In the genomic region with DNA sequence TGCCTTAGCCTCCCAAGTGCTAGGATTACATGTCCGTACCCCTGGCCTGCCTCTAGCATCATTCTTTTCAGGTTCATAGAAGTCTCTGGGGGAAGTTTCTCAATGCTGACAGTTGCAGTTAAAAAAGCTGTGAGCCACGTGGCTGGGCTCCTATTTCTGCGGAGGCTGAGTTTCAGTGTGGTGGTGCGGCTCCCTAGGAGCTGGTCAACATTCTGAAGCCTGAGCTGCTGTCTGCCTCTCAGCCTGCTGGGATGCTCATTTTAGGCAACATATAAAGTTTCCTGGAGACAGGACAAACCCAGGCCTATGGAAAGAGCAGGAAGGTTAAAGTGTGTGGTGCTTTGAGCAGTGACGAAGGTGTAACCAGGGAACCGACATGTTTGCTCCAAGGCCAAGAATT, we compare ENCODE assay signal across 30 mouse cellular contexts. TPM values are rescaled to one million over a fixed set of nuclear protein-coding genes. Genes with fewer than 3 reads are reported as not detected.
A peak's percentile ranks its signal among the peaks of the same experiment; 100 is the strongest.
DNase-seq lines count a peak whose midpoint lies in the region; ATAC-seq lines count a peak whose summit lies in the region.
"Had no signal": no experiment of that assay in that cellular context is flagged by ENCODE, and none has a peak within 500 bp of the region (broad histone marks: within the 10 kb centered on the region; RNA-seq: fewer than 3 reads in every experiment).

No protein-coding gene starts in this region.

- H3K27ac ChIP-seq in kidney, embryonic 15.5 days, result 0 out of 2 replicates have a peak overlapping the region, but pooled peaks have one; percentile 6
- H3K27ac ChIP-seq in hindbrain, embryonic 12.5 days, result no peak overlapping the region
- H3K27ac ChIP-seq: embryonic facial prominence, embryonic 12.5 days; embryonic facial prominence, embryonic 15.5 days; heart, adult 2 months; heart, embryonic 10.5 days; heart, embryonic 13.5 days; hindbrain, embryonic 15.5 days had no signal

- no peak overlapping the region for H3K4me2 ChIP-seq in kidney, embryonic 15.5 days
- no peak overlapping the region for H3K4me2 ChIP-seq in hindbrain, embryonic 12.5 days (replicated peaks)
- H3K4me2 ChIP-seq: embryonic facial prominence, embryonic 12.5 days; embryonic facial prominence, embryonic 15.5 days; heart, embryonic 13.5 days; hindbrain, embryonic 15.5 days had no signal

- H3K27me3 ChIP-seq in kidney, embryonic 15.5 days, result no peaks in the 10 kb centered on the region
- H3K27me3 ChIP-seq in hindbrain, embryonic 12.5 days, result peaks cover 4% of the 10 kb centered on the region; the same call in 1 of the 2 replicates
- H3K27me3 ChIP-seq: CH12.LX; embryonic facial prominence, embryonic 12.5 days; embryonic facial prominence, embryonic 15.5 days; heart, embryonic 13.5 days; hindbrain, embryonic 15.5 days had no signal

- ATAC-seq in kidney, embryonic 15.5 days (replicated peaks; ENCODE audit: low FRiP score), result no peak
- no peak for ATAC-seq in hindbrain, embryonic 12.5 days (ENCODE audit: low FRiP score)
- ATAC-seq: forebrain, embryonic 14.5 days; forebrain, postnatal 0 days; intestine, postnatal 0 days had no signal

- H3K9me3 ChIP-seq in kidney, embryonic 15.5 days (replicated peaks), result no peaks in the 10 kb centered on the region
- H3K9me3 ChIP-seq in hindbrain, embryonic 12.5 days (replicated peaks), result no peaks in the 10 kb centered on the region
- H3K9me3 ChIP-seq: embryonic facial prominence, embryonic 12.5 days; embryonic facial prominence, embryonic 15.5 days; G1E; heart, embryonic 10.5 days; heart, embryonic 13.5 days; hindbrain, embryonic 15.5 days had no signal

- H3K4me1 ChIP-seq in kidney, embryonic 15.5 days, result peaks cover 21% of the 10 kb centered on the region
- H3K4me1 ChIP-seq in hindbrain, embryonic 12.5 days, result peaks cover 7% of the 10 kb centered on the region; the same call in 1 of the 2 replicates
- H3K4me1 ChIP-seq: embryonic facial prominence, embryonic 15.5 days; hindbrain, embryonic 15.5 days had no signal

- DNase-seq in gastrocnemius, adult 18-20 months (ENCODE audit: low spot score), result peak; percentile 73
- DNase-seq in gastrocnemius, postnatal 4 days (ENCODE audit: low spot score in 2 of 2), result no peak
- DNase-seq in kidney, postnatal 10 days, result no peak
- peak; percentile 30 for DNase-seq in NIH3T3 (ENCODE audit: low read depth)
- DNase-seq: adrenal gland, adult 2 months; adrenal gland, postnatal 14 days; B cell, adult 2 months; cerebellum, adult 11 months; cerebellum, adult 2 months; cerebellum, adult 9-11 months; cerebellum, postnatal 25 days; forebrain, postnatal 0 days; heart, adult 2 months; heart, postnatal 14 days; heart, postnatal 4 days had no signal

- no peak overlapping the region for H3K9ac ChIP-seq in kidney, embryonic 15.5 days
- H3K9ac ChIP-seq in hindbrain, embryonic 12.5 days, result no peak overlapping the region
- H3K9ac ChIP-seq: embryonic facial prominence, embryonic 12.5 days; embryonic facial prominence, embryonic 15.5 days; forebrain, postnatal 0 days; heart, embryonic 13.5 days; hindbrain, embryonic 15.5 days had no signal

- peaks cover 26% of the 10 kb centered on the region for H3K36me3 ChIP-seq in kidney, embryonic 15.5 days
- H3K36me3 ChIP-seq in hindbrain, embryonic 12.5 days, result peaks cover 13% of the 10 kb centered on the region
- H3K36me3 ChIP-seq: hindbrain, embryonic 15.5 days had no signal

- H3K4me3 ChIP-seq in kidney, embryonic 15.5 days (replicated peaks), result no peak overlapping the region
- H3K4me3 ChIP-seq in hindbrain, embryonic 12.5 days, result no peak overlapping the region
- H3K4me3 ChIP-seq: embryonic facial prominence, embryonic 12.5 days; embryonic facial prominence, embryonic 15.5 days; heart, adult 2 months; heart, embryonic 10.5 days; heart, embryonic 13.5 days; hindbrain, embryonic 15.5 days had no signal

- 55% methylated on average over 6 of the region's 6 CpGs for WGBS in kidney, embryonic 15.5 days
- WGBS in hindbrain, embryonic 12.5 days, result 76% methylated on average over 6 of the region's 6 CpGs

RNA-seq across cellular contexts. Expression of gene Mylk2, which starts 12.1 kb away (rescaled TPM):
- 100 to 1,000 TPM; 671 to 798 TPM for total RNA-seq in gastrocnemius, adult 18-20 months (2021)
- total RNA-seq in gastrocnemius, postnatal 4 days (2021), result 100 to 1,000 TPM in 1 of 2 experiments, 10 to 100 TPM in 1; 95.7 to 138 TPM
- 0.43 and 0.77 TPM in 2 replicates for polyA plus RNA-seq in kidney, embryonic 15.5 days (2015; fragmentation: Nextera tagmentation; extraction: Ambion mirVana)
- 0.10 TPM in 1 of 2 replicates, not detected in the other for polyA plus RNA-seq in hindbrain, embryonic 12.5 days (2016; fragmentation: Nextera tagmentation; extraction: Ambion mirVana)
- total RNA-seq: adrenal gland, adult 2 months; adrenal gland, postnatal 14 days; common myeloid progenitor, adult 5-6 weeks; granulocyte monocyte progenitor cell, adult 5-6 weeks had no signal
- polyA plus RNA-seq: adrenal gland, adult 2 months; cerebellum, adult 2 months; forebrain, embryonic 11.5 days; forebrain, embryonic 14.5 days; forebrain, postnatal 0 days; G1E; hindbrain, embryonic 11.5 days; intestine, postnatal 0 days had no signal

RNA-seq across cellular contexts. Expression of gene Foxs1, which starts 34.0 kb away (rescaled TPM):
- 1 to 10 TPM in 1 of 2 experiments, under 1 TPM in 1; 0.75 to 1.8 TPM for total RNA-seq in gastrocnemius, adult 18-20 months (2021)
- total RNA-seq in gastrocnemius, postnatal 4 days (2021), result 1 to 10 TPM; 5.4 to 7.3 TPM
- polyA plus RNA-seq in kidney, embryonic 15.5 days (2015; fragmentation: Nextera tagmentation; extraction: Ambion mirVana), result 5.1 and 6.9 TPM in 2 replicates
- 1.3 and 2.5 TPM in 2 replicates for polyA plus RNA-seq in hindbrain, embryonic 12.5 days (2016; fragmentation: Nextera tagmentation; extraction: Ambion mirVana)
- total RNA-seq: common myeloid progenitor, adult 5-6 weeks; G1E; granulocyte monocyte progenitor cell, adult 5-6 weeks had no signal
- polyA plus RNA-seq: G1E had no signal

RNA-seq across cellular contexts. Expression of gene Tpx2, which starts 51.2 kb away (rescaled TPM):
- 1 to 10 TPM; 1.6 to 5.3 TPM for total RNA-seq in gastrocnemius, adult 18-20 months (2021)
- total RNA-seq in gastrocnemius, postnatal 4 days (2021), result 10 to 100 TPM; 22.2 to 24.0 TPM
- 88.5 and 98.2 TPM in 2 replicates for polyA plus RNA-seq in kidney, embryonic 15.5 days (2015; fragmentation: Nextera tagmentation; extraction: Ambion mirVana)
- 81.5 and 87.9 TPM in 2 replicates for polyA plus RNA-seq in hindbrain, embryonic 12.5 days (2016; fragmentation: Nextera tagmentation; extraction: Ambion mirVana)

RNA-seq across cellular contexts. Expression of gene Dusp15, which starts 52.5 kb away (rescaled TPM):
- total RNA-seq in gastrocnemius, adult 18-20 months (2021), result under 1 TPM; 0.26 to 0.34 TPM
- 1 to 10 TPM; 3.6 to 3.8 TPM for total RNA-seq in gastrocnemius, postnatal 4 days (2021)
- polyA plus RNA-seq in kidney, embryonic 15.5 days (2015; fragmentation: Nextera tagmentation; extraction: Ambion mirVana), result 3.0 and 3.1 TPM in 2 replicates
- polyA plus RNA-seq in hindbrain, embryonic 12.5 days (2016; fragmentation: Nextera tagmentation; extraction: Ambion mirVana), result 2.8 and 2.9 TPM in 2 replicates
- total RNA-seq: common myeloid progenitor, adult 5-6 weeks; granulocyte monocyte progenitor cell, adult 5-6 weeks; heart, adult 2 months had no signal
- polyA plus RNA-seq: G1E had no signal

Comparison
In these comparisons a context has a peak if more than half of its experiments do, and no peak if none do; other contexts are left out.
1. DNase-seq: peak in gastrocnemius, adult 18-20 months (single experiment) and NIH3T3 (single experiment); none in gastrocnemius, postnatal 4 days (0 of 2) and kidney, postnatal 10 days (single experiment).
2. RNA of gene Mylk2, which starts 12.1 kb away (total RNA-seq): 671 to 798 TPM in gastrocnemius, adult 18-20 months; 95.7 to 138 TPM in gastrocnemius, postnatal 4 days; every median in the first group is over 4 times any median in the second.